Mouse (Mus musculus): Measurements from ENCODE around the gene Ecm1. TPM values are rescaled to one million over a fixed set of nuclear protein-coding genes. Genes with fewer than 3 reads are reported as not detected.
"Not testable (repeated sequence)": the region's sequence is repeated elsewhere in the genome, so short reads cannot be mapped to it uniquely, and the experiment has no call there.

Gene Ecm1
- polyA plus RNA-seq, 1 experiment from 2014 or later, result 6.8 TPM

DNA sequence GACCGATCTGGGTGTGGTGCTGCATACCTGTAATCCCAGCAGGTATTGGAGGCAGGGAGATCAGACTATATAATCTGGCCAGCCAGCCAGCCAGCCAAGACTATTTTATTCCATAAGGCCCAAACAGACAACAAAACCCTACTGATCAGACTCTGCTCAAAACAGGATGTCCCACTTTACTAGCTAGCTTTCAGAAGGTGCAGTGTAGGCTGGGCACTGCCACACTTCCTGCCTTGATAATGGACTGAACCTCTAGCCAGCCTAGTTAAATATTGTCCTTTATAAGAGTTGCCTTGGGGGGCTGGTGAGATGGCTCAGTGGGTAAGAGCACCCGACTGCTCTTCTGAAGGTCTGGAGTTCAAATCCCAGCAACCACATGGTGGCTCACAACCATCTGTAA, 48.8 kb downstream of the Ecm1 start:
- H3K36me3 ChIP-seq (ENCODE audit: control insufficient read depth, insufficient read depth, low read length); H3K9me3 ChIP-seq (ENCODE audit: control insufficient read depth, low read length); H3K4me2 ChIP-seq (ENCODE audit: low read depth, severe bottlenecking); H3K9ac ChIP-seq (ENCODE audit: low read length); DNase-seq (ENCODE audit: low spot score); H3K4me3 ChIP-seq (ENCODE audit: low read depth, low read length); H3K27ac ChIP-seq (replicated peaks; ENCODE audit: low read depth, low read length); H3K27me3 ChIP-seq (ENCODE audit: control insufficient read depth, insufficient read depth, low read length); ATAC-seq (ENCODE audit: insufficient number of reproducible peaks, low FRiP score, low TSS enrichment, low read depth): not testable (repeated sequence)
- H3K4me1 ChIP-seq (ENCODE audit: control insufficient read depth, insufficient read depth, low read length), result peaks cover 13% of the 10 kb centered on the region
- WGBS, result 96% methylated on average over 2 of the region's 2 CpGs

DNA sequence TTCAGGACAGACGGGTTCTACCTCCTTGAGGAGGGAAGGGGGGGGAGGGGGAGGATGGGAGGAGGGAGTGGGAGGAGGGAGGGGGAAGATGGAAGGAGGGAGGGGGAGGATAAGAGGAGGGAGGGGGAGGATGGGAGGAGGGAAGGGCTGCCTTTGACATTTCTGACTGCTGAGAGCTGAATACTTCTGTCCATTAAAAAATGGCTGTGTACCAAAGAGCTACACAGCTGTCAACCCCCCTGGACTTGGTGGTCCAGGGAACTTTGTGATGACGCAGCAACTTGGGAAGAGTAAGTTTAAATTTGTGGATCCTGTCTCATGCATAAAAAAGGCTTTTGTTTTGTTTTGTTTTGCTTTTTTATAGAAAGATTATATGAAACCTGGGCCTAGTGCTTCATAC, 49.4 kb downstream of the Ecm1 start:
- Histone ChIP-seq H3K4me3 (ENCODE audit: low read depth, low read length) (no peak overlapping the region), H3K27ac (replicated peaks; ENCODE audit: low read depth, low read length) (no peak overlapping the region), H3K9me3 (ENCODE audit: control insufficient read depth, low read length) (no peaks in the 10 kb centered on the region), H3K27me3 (ENCODE audit: control insufficient read depth, insufficient read depth, low read length) (no peaks in the 10 kb centered on the region), H3K36me3 (ENCODE audit: control insufficient read depth, insufficient read depth, low read length) (no peaks in the 10 kb centered on the region), H3K4me1 (ENCODE audit: control insufficient read depth, insufficient read depth, low read length) (peaks cover 13% of the 10 kb centered on the region), H3K9ac (ENCODE audit: low read length) (no peak overlapping the region), H3K4me2 (ENCODE audit: low read depth, severe bottlenecking) (no peak overlapping the region)
- ATAC-seq (ENCODE audit: insufficient number of reproducible peaks, low FRiP score, low TSS enrichment, low read depth), result no peak
- no peak for DNase-seq (ENCODE audit: low spot score)
- 47% methylated on average over 2 of the region's 2 CpGs for whole genome bisulfite sequencing

DNA sequence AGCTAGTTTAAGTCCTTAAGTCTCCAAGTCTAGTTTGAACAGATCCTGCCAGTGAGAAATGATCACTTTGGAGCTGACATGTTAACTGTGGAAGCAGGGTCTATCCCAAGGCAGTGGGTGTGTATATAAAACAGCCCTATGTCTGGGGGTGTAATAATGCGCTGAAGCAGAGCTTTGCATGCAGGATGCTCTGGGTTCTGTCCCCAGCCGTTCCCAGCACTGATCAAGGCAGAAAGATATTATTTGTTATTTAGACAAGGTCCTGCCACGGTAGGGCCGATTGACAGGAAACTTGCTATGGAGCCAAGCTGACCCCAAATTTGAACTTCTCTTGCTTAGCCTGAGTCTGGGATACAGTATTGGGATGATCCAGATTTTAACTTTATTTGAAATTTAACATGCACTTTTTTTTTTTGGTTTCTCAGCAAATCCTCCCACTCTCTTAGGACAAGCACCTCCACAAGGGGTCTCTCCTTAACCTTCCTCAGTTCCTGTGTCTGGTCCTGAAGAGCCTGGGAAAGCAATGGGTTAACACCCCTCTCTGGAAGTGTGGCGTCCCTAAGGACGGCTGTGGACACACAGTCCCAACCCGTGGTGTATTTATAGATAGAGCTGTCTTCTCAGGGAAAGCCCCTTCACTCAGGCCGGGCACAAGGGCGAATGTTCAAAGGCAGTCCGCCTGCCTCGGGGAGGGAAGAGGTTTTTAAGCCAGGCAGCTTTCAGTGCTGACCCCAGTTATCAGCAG, 50.0 kb downstream of the Ecm1 start:
- no peak for ATAC-seq (ENCODE audit: insufficient number of reproducible peaks, low FRiP score, low TSS enrichment, low read depth)
- WGBS, result 34% methylated on average over 11 of the region's 11 CpGs

DNA sequence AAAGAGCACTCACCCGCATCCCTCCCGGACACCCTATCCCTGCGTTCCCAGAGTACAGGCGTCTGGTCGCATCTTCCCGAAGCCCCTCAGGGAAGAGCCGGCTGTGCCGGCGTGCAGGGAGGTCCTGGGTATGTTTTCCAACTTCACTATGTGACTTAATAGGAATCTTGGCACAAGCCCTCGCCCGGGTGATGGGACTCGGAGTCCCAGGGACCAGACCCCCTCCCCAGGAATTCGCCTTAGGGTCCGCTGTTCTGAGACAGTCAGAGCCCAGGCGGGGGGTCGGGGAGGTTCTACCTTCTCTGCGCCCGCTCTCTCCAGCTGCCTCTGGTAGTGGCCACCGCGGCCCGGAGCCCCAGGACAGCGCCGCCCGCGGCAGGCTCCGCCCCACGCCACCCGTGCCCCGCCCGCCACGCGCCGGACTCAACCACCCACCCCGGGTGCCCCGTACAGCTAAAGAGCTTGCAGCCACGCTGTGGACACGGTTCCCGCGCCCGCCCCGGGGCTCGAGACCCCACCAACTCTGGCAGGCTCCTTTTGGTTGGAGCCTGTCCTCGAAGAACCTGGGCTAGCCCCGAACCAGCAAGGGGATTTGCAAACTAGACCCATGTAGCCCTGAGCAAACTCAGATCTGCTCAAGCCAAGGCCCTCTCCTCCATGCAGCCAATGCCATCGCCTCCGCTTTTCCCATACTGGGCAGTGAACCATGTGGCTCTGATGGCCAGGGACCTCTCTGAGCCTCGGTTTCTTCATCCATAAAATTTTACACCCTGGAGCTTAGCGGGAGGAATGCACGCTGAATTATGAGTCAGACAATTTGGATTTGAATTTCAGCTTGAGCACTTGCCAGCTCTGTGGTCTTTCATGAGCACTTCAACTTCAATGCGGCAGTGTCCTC, 51.6 kb downstream of the Ecm1 start, which contains the start of gene Adamtsl4:
Gene Adamtsl4, minus strand, starts transcription at position 394 of the 898 bp plus-strand sequence.
- DNase-seq (ENCODE audit: low spot score), result peak; percentile 75
- Histone ChIP-seq H3K36me3 (ENCODE audit: control insufficient read depth, insufficient read depth, low read length) (no peaks in the 10 kb centered on the region), H3K27ac (replicated peaks; ENCODE audit: low read depth, low read length) (no peak within 1 kb of the TSS), H3K4me1 (ENCODE audit: control insufficient read depth, insufficient read depth, low read length) (peaks cover 18% of the 10 kb centered on the region), H3K4me2 (ENCODE audit: low read depth, severe bottlenecking) (peak within 1 kb of the TSS; percentile 88), H3K9ac (ENCODE audit: low read length) (peak within 1 kb of the TSS; percentile 58; the same call in 1 of the 2 replicates), H3K9me3 (ENCODE audit: control insufficient read depth, low read length) (no peaks in the 10 kb centered on the region), H3K4me3 (ENCODE audit: low read depth, low read length) (peak within 1 kb of the TSS; percentile 34), H3K27me3 (ENCODE audit: control insufficient read depth, insufficient read depth, low read length) (no peaks in the 10 kb centered on the region)
- peak; percentile 67 for ATAC-seq (ENCODE audit: insufficient number of reproducible peaks, low FRiP score, low TSS enrichment, low read depth)
- WGBS, result 4% methylated on average over 49 of the region's 50 CpGs

More for the DNA sequence above, 50.0 kb downstream of the Ecm1 start:
- Histone ChIP-seq H3K27ac (replicated peaks; ENCODE audit: low read depth, low read length) (no peak overlapping the region), H3K27me3 (ENCODE audit: control insufficient read depth, insufficient read depth, low read length) (no peaks in the 10 kb centered on the region), H3K4me2 (ENCODE audit: low read depth, severe bottlenecking) (no peak overlapping the region), H3K4me1 (ENCODE audit: control insufficient read depth, insufficient read depth, low read length) (peaks cover 18% of the 10 kb centered on the region), H3K36me3 (ENCODE audit: control insufficient read depth, insufficient read depth, low read length) (no peaks in the 10 kb centered on the region), H3K4me3 (ENCODE audit: low read depth, low read length) (no peak overlapping the region), H3K9ac (ENCODE audit: low read length) (no peak overlapping the region), H3K9me3 (ENCODE audit: control insufficient read depth, low read length) (no peaks in the 10 kb centered on the region)
- DNase-seq (ENCODE audit: low spot score), result no peak

DNA sequence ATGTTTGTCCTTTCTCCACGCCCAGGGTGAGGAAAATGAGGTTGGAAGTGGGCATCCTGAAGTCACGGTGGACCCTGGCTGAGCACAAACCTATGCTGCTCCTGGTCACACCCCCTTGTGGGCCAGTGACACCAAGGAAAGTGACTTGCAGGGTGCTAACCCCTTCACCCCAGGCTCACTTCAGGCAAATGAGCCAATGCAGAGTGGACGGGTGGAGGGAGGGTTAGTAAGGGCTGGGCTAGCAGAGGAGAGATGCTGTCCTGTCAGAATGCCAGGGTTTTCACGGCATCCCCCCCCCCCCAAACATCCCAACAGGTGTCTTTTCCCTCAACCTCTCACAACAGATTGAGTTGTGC, 52.2 kb downstream of the Ecm1 start:
- Histone ChIP-seq H3K9ac (ENCODE audit: low read length) (no peak overlapping the region; the same call in 1 of the 2 replicates), H3K4me1 (ENCODE audit: control insufficient read depth, insufficient read depth, low read length) (peaks cover 18% of the 10 kb centered on the region), H3K4me2 (ENCODE audit: low read depth, severe bottlenecking) (peak overlapping the region; percentile 88), H3K36me3 (ENCODE audit: control insufficient read depth, insufficient read depth, low read length) (no peaks in the 10 kb centered on the region), H3K27me3 (ENCODE audit: control insufficient read depth, insufficient read depth, low read length) (no peaks in the 10 kb centered on the region), H3K4me3 (ENCODE audit: low read depth, low read length) (peak overlapping the region; percentile 34), H3K9me3 (ENCODE audit: control insufficient read depth, low read length) (no peaks in the 10 kb centered on the region), H3K27ac (replicated peaks; ENCODE audit: low read depth, low read length) (no peak overlapping the region)
- ATAC-seq (ENCODE audit: insufficient number of reproducible peaks, low FRiP score, low TSS enrichment, low read depth), result no peak
- 10% methylated on average over 4 of the region's 4 CpGs for WGBS
- no peak for DNase-seq (ENCODE audit: low spot score)

DNA sequence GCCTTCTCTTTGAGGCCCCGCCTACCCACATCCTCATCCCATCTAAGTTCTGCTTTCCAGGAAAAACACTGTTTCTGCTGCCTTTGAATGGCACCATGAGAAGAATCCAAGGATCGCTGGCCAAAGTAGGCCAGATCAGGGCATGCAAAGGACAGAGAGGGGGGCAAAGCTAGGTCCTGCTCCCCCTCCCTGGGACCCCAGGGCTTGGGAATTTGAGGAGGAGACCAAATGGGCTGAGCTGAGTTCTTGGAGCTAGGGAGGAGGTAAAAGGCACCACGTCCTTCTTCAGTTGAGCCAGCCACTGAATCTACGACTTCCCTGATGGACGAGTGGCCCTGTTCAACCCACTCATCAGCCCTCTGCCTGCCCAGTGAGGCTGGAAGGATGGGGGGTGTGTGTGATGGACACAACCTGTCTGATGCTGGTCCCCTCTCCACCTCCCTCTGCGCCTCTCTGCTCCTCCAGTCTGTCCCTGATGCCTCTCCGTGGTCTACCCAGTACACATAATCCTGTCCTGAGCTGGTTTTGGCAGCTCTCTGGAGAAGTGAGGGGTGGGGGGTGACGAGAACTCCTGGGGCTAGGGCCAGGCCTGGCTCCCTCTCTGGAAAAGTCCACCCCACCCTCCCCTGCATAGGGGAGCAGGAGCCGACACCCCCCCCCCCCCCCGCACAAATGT, 52.7 kb downstream of the Ecm1 start:
- H3K27ac ChIP-seq (replicated peaks; ENCODE audit: low read depth, low read length), result no peak overlapping the region
- ATAC-seq (ENCODE audit: insufficient number of reproducible peaks, low FRiP score, low TSS enrichment, low read depth), result no peak
- H3K9me3 ChIP-seq (ENCODE audit: control insufficient read depth, low read length), result no peaks in the 10 kb centered on the region
- H3K36me3 ChIP-seq (ENCODE audit: control insufficient read depth, insufficient read depth, low read length), result no peaks in the 10 kb centered on the region
- no peaks in the 10 kb centered on the region for H3K27me3 ChIP-seq (ENCODE audit: control insufficient read depth, insufficient read depth, low read length)
- no peak overlapping the region for H3K4me3 ChIP-seq (ENCODE audit: low read depth, low read length)
- 35% methylated on average over 8 of the region's 10 CpGs for WGBS
- peaks cover 19% of the 10 kb centered on the region for H3K4me1 ChIP-seq (ENCODE audit: control insufficient read depth, insufficient read depth, low read length)
- no peak overlapping the region; the same call in 1 of the 2 replicates for H3K4me2 ChIP-seq (ENCODE audit: low read depth, severe bottlenecking)
- no peak overlapping the region for H3K9ac ChIP-seq (ENCODE audit: low read length)
- DNase-seq (ENCODE audit: low spot score), result no peak

DNA sequence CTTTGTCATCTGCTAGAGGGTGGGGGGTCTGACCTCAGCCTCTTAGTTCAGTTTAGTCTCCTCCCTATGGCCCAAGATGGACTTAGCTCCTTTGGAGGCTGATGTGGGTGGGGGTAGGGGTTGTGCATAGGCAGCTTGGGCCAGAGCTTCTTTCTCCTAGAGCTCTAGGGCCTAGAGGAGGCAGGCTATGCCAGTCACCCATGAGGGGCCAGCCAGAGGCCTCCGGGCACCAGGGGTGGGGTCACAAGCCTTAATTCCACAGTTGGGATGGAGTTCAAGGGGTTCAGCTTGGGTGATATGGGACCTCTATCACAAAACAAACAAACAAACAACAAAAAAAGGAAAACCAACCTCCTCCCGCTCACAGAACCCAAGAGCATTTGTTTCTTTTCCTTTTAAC, 53.7 kb downstream of the Ecm1 start:
- ATAC-seq (ENCODE audit: insufficient number of reproducible peaks, low FRiP score, low TSS enrichment, low read depth) (no peak), DNase-seq (ENCODE audit: low spot score) (no peak)
- WGBS, result 75% methylated on average over 2 of the region's 2 CpGs
- Histone ChIP-seq H3K4me3 (ENCODE audit: low read depth, low read length) (no peak overlapping the region), H3K27ac (replicated peaks; ENCODE audit: low read depth, low read length) (no peak overlapping the region), H3K36me3 (ENCODE audit: control insufficient read depth, insufficient read depth, low read length) (no peaks in the 10 kb centered on the region), H3K9ac (ENCODE audit: low read length) (no peak overlapping the region), H3K4me2 (ENCODE audit: low read depth, severe bottlenecking) (no peak overlapping the region), H3K9me3 (ENCODE audit: control insufficient read depth, low read length) (no peaks in the 10 kb centered on the region), H3K27me3 (ENCODE audit: control insufficient read depth, insufficient read depth, low read length) (no peaks in the 10 kb centered on the region), H3K4me1 (ENCODE audit: control insufficient read depth, insufficient read depth, low read length) (peaks cover 26% of the 10 kb centered on the region)

DNA sequence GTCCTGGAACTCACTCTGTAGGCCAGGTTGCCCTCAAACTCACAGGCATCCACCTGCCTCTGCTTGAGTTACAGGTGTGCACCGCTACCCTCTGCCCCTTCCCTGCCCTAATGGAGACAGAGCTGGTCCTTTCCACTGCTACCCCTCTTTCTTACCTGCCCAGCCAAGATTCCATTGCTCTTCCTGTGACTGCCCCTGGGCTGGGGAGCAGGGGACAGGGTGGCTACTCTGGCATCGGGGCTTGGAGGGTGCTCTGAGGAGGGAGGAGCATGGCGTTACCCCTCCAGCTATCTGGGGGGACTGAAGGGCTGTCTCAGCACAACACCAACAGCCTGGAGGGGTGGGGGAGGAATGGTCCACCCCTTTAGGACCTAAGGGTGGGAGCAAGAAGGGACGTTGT, 54.1 kb downstream of the Ecm1 start:
- Histone ChIP-seq H3K4me2 (ENCODE audit: low read depth, severe bottlenecking) (no peak overlapping the region), H3K27ac (replicated peaks; ENCODE audit: low read depth, low read length) (no peak overlapping the region), H3K9ac (ENCODE audit: low read length) (no peak overlapping the region), H3K36me3 (ENCODE audit: control insufficient read depth, insufficient read depth, low read length) (no peaks in the 10 kb centered on the region), H3K4me1 (ENCODE audit: control insufficient read depth, insufficient read depth, low read length) (peaks cover 27% of the 10 kb centered on the region), H3K27me3 (ENCODE audit: control insufficient read depth, insufficient read depth, low read length) (no peaks in the 10 kb centered on the region), H3K9me3 (ENCODE audit: control insufficient read depth, low read length) (no peaks in the 10 kb centered on the region), H3K4me3 (ENCODE audit: low read depth, low read length) (no peak overlapping the region)
- 87% methylated on average over 4 of the region's 4 CpGs for WGBS
- ATAC-seq (ENCODE audit: insufficient number of reproducible peaks, low FRiP score, low TSS enrichment, low read depth), result no peak
- no peak for DNase-seq (ENCODE audit: low spot score)

Data from limb, embryonic 11.5 days (tissue).